In genomic region chr11:101248258-101248994, GRCm38 (mm10) we compare ENCODE assay signal across 8 mouse cellular contexts. TPM values are rescaled to one million over a fixed set of nuclear protein-coding genes. Genes with fewer than 3 reads are reported as not detected.
A peak's percentile ranks its signal among the peaks of the same experiment; 100 is the strongest.
DNase-seq lines count a peak whose midpoint lies in the region; ATAC-seq and TF ChIP-seq lines count a peak whose summit lies in the region.

No protein-coding gene starts in this region.

- H3K4me2 ChIP-seq in limb, embryonic 11.5 days (ENCODE audit: low read depth, severe bottlenecking): no peak overlapping the region
- H3K4me2 ChIP-seq in neural tube, embryonic 12.5 days (replicated peaks): no peak overlapping the region

- no peak overlapping the region for H3K4me3 ChIP-seq in cerebellum, adult 2 months (replicated peaks; ENCODE audit: insufficient read depth, low read depth, low read length)
- no peak overlapping the region for H3K4me3 ChIP-seq in limb, embryonic 11.5 days (ENCODE audit: low read depth, low read length)
- 0 out of 2 replicates have a peak overlapping the region, but pooled peaks have one; percentile 5 for H3K4me3 ChIP-seq in neural tube, embryonic 12.5 days

- H3K27ac ChIP-seq in cerebellum, adult 2 months (ENCODE audit: insufficient read depth, low read length): no peak overlapping the region
- H3K27ac ChIP-seq in limb, embryonic 11.5 days (replicated peaks; ENCODE audit: low read depth, low read length): no peak overlapping the region
- H3K27ac ChIP-seq in neural tube, embryonic 12.5 days: no peak overlapping the region

- no peak for TF ChIP-seq POLR2A in cerebellum, adult 2 months (IDR thresholded peaks at IDR 0.05; ENCODE audit: borderline replicate concordance, insufficient read depth, low read length)

- no peak for ATAC-seq in limb, embryonic 11.5 days (ENCODE audit: insufficient number of reproducible peaks, low FRiP score, low TSS enrichment, low read depth)
- no peak for ATAC-seq in neural tube, embryonic 12.5 days (ENCODE audit: low FRiP score, low read depth)

- H3K9me3 ChIP-seq in limb, embryonic 11.5 days (ENCODE audit: control insufficient read depth, low read length): no peaks in the 10 kb centered on the region
- H3K9me3 ChIP-seq in neural tube, embryonic 12.5 days: no peaks in the 10 kb centered on the region

- H3K27me3 ChIP-seq in cerebellum, adult 2 months (ENCODE audit: control insufficient read depth, insufficient read depth, low read length): no peaks in the 10 kb centered on the region; the same call in 1 of the 2 replicates
- 0 out of 2 replicates have a peak, but pooled peaks cover 5% of the 10 kb centered on the region for H3K27me3 ChIP-seq in limb, embryonic 11.5 days (ENCODE audit: control insufficient read depth, insufficient read depth, low read length)
- peaks cover 32% of the 10 kb centered on the region for H3K27me3 ChIP-seq in neural tube, embryonic 12.5 days (replicated peaks)

- no peaks in the 10 kb centered on the region for H3K4me1 ChIP-seq in cerebellum, adult 2 months (ENCODE audit: control insufficient read depth, insufficient read depth, low read length)
- peaks cover 27% of the 10 kb centered on the region for H3K4me1 ChIP-seq in limb, embryonic 11.5 days (ENCODE audit: control insufficient read depth, insufficient read depth, low read length)
- peaks cover 19% of the 10 kb centered on the region for H3K4me1 ChIP-seq in neural tube, embryonic 12.5 days

- TF ChIP-seq CTCF in cerebellum, adult 2 months (IDR thresholded peaks at IDR 0.05; ENCODE audit: borderline replicate concordance, insufficient read depth, low read depth, low read length): peak; percentile 61; the same call in 1 of the 2 replicates

- no peaks in the 10 kb centered on the region for H3K36me3 ChIP-seq in limb, embryonic 11.5 days (ENCODE audit: control insufficient read depth, insufficient read depth, low read length)
- no peaks in the 10 kb centered on the region; the same call in 1 of the 2 replicates for H3K36me3 ChIP-seq in neural tube, embryonic 12.5 days

- DNase-seq in spleen, adult 18-20 months: peak; percentile 23 to 65
- DNase-seq in spleen, adult 12 weeks (ENCODE audit: low spot score): no peak
- peak; percentile 47 to 55 for DNase-seq in cerebellum, adult 2 months
- peak; percentile 99 for DNase-seq in heart, adult 11 months
- DNase-seq in kidney, adult 11 months: peak; percentile 70
- DNase-seq in limb, embryonic 11.5 days (ENCODE audit: low spot score): peak; percentile 72
- no peak for DNase-seq in yolk sac, embryonic 10.5 days (ENCODE audit: low spot score)

- H3K9ac ChIP-seq in limb, embryonic 11.5 days (ENCODE audit: low read length): 0 out of 2 replicates have a peak overlapping the region, but pooled peaks have one; percentile 37
- no peak overlapping the region for H3K9ac ChIP-seq in neural tube, embryonic 12.5 days

- WGBS in cerebellum, adult 2 months: 31% methylated on average over 14 of the region's 14 CpGs
- WGBS in limb, embryonic 11.5 days: 32% methylated on average over 14 of the region's 14 CpGs
- WGBS in neural tube, embryonic 12.5 days: 39% methylated on average over 14 of the region's 14 CpGs

RNA-seq across cellular contexts. Expression of gene Ramp2, which starts 2.6 kb away (rescaled TPM):
- 50.3 and 52.7 TPM in 2 replicates for polyA plus RNA-seq in cerebellum, adult 2 months (2012; rRNA removed)
- polyA plus RNA-seq in limb, embryonic 11.5 days (2014; fragmentation: Nextera tagmentation; extraction: Ambion mirVana): 60.4 and 67.2 TPM in 2 replicates
- polyA plus RNA-seq in neural tube, embryonic 12.5 days (2016; fragmentation: Nextera tagmentation; extraction: Ambion mirVana): 73.4 and 79.4 TPM in 2 replicates

RNA-seq across cellular contexts. Expression of gene Vps25, which starts 5.1 kb away (rescaled TPM):
- polyA plus RNA-seq in cerebellum, adult 2 months (2012; rRNA removed): 66.8 and 67.0 TPM in 2 replicates
- 111 and 120 TPM in 2 replicates for polyA plus RNA-seq in limb, embryonic 11.5 days (2014; fragmentation: Nextera tagmentation; extraction: Ambion mirVana)
- 101 and 103 TPM in 2 replicates for polyA plus RNA-seq in neural tube, embryonic 12.5 days (2016; fragmentation: Nextera tagmentation; extraction: Ambion mirVana)

RNA-seq across cellular contexts. Expression of gene Wnk4, which starts 11.9 kb away (rescaled TPM):
- 2.6 and 3.1 TPM in 2 replicates for polyA plus RNA-seq in cerebellum, adult 2 months (2012; rRNA removed)
- 7.0 and 8.1 TPM in 2 replicates for polyA plus RNA-seq in limb, embryonic 11.5 days (2014; fragmentation: Nextera tagmentation; extraction: Ambion mirVana)
- polyA plus RNA-seq in neural tube, embryonic 12.5 days (2016; fragmentation: Nextera tagmentation; extraction: Ambion mirVana): 6.2 and 7.5 TPM in 2 replicates

RNA-seq across cellular contexts. Expression of gene Ezh1, which starts 22.2 kb away (rescaled TPM):
- polyA plus RNA-seq in cerebellum, adult 2 months (2012; rRNA removed): 64.4 and 70.7 TPM in 2 replicates
- polyA plus RNA-seq in limb, embryonic 11.5 days (2014; fragmentation: Nextera tagmentation; extraction: Ambion mirVana): 12.7 and 13.4 TPM in 2 replicates
- polyA plus RNA-seq in neural tube, embryonic 12.5 days (2016; fragmentation: Nextera tagmentation; extraction: Ambion mirVana): 14.1 and 14.3 TPM in 2 replicates

RNA-seq across cellular contexts. Expression of gene Cntd1, which starts 30.4 kb away (rescaled TPM):
- 0.65 TPM in 2 replicates for polyA plus RNA-seq in cerebellum, adult 2 months (2012; rRNA removed)
- polyA plus RNA-seq in limb, embryonic 11.5 days (2014; fragmentation: Nextera tagmentation; extraction: Ambion mirVana): 1.3 and 1.8 TPM in 2 replicates
- 1.1 and 1.3 TPM in 2 replicates for polyA plus RNA-seq in neural tube, embryonic 12.5 days (2016; fragmentation: Nextera tagmentation; extraction: Ambion mirVana)

Comparison
In these comparisons a context has a peak if more than half of its experiments do, and no peak if none do; other contexts are left out.
1. DNase-seq: peak in spleen, adult 18-20 months (2 of 2), cerebellum, adult 2 months (2 of 2), heart, adult 11 months (single experiment), kidney, adult 11 months (single experiment) and limb, embryonic 11.5 days (single experiment); none in spleen, adult 12 weeks (single experiment) and yolk sac, embryonic 10.5 days (single experiment).